Mouse (Mus musculus): Measurements from ENCODE around the gene Cnbp. TPM values are rescaled to one million over a fixed set of nuclear protein-coding genes. Genes with fewer than 3 reads are reported as not detected.

Cnbp gene
- polyA plus RNA-seq, 1 experiment from 2014 or later: 786 TPM

DNA sequence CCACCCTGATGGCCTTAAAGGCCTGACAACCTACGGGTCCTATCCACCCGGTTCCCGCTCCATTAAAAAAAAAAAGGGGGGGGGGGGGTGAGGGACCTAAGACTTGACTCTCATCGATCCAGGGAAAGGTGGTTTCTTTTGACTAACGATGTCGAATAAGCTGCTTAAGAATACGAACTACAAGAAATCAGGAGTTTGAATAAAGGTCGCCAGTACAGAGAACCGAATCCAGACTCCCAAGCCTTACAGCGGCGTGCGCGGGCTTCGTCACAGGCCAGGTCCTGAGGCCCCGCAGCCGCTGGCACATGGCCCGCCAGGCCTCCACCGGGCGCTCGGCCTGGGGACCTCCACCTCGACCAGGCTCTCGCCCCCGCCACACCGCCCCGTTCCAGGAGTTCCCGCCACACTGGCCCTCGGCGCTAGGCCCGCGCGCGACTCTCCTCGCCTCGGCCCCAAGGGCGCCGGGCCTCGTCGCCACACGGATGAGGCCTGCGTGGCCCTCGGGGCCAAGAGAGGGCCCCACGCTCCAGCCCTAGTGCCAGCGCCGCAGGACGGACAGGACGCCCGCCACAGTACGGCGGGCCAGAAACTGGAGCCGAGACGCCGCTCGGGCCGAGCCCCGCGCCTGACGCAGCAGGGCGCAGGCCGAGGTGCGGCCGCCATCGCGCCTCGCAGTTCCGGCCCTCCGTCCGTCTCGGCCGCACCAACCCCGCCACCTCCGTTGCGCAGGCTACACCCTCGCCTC, 579 bp downstream of the Cnbp start:
- Histone ChIP-seq H3K36me3 (peaks cover 35% of the 10 kb centered on the region), H3K4me2 (peak overlapping the region; percentile 92), H3K27me3 (no peaks in the 10 kb centered on the region), H3K9ac (peak overlapping the region; percentile 100), H3K4me3 (replicated peaks) (peak overlapping the region; percentile 98), H3K4me1 (replicated peaks) (peaks cover 60% of the 10 kb centered on the region), H3K27ac (peak overlapping the region; percentile 94), H3K9me3 (replicated peaks) (no peaks in the 10 kb centered on the region)
- under 1% methylated on average over 73 of the region's 73 CpGs for WGBS (ENCODE audit: insufficient replicate concordance)
- peak; percentile 45 for DNase-seq
- ATAC-seq (ENCODE audit: low read depth): peak; percentile 75

DNA sequence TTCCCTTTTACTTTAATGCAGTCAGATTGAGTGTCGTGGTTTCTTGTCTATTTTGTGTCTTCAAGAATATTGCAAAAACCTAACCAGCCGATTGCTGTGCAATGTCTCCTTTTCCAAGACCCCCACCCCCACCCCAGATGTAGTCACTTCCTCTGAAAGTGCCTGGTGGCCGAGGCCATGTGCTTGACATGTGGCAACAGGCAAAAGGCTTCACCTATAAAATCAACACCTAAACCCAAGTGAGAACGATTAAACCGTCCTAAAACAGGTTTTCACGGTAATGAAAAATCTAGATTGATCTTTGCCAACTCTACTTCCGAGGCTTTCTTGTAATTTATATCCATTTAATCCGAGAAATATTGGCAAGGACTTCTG, 1.1 kb downstream of the Cnbp start:
- Histone ChIP-seq H3K9ac (peak overlapping the region; percentile 100), H3K27ac (peak overlapping the region; percentile 94), H3K4me3 (replicated peaks) (peak overlapping the region; percentile 98), H3K27me3 (no peaks in the 10 kb centered on the region), H3K4me1 (replicated peaks) (peaks cover 60% of the 10 kb centered on the region), H3K4me2 (peak overlapping the region; percentile 92), H3K36me3 (peaks cover 41% of the 10 kb centered on the region), H3K9me3 (replicated peaks) (no peaks in the 10 kb centered on the region)
- ATAC-seq (ENCODE audit: low read depth) (no peak), DNase-seq (no peak)
- under 1% methylated on average over 8 of the region's 8 CpGs for WGBS (ENCODE audit: insufficient replicate concordance)

DNA sequence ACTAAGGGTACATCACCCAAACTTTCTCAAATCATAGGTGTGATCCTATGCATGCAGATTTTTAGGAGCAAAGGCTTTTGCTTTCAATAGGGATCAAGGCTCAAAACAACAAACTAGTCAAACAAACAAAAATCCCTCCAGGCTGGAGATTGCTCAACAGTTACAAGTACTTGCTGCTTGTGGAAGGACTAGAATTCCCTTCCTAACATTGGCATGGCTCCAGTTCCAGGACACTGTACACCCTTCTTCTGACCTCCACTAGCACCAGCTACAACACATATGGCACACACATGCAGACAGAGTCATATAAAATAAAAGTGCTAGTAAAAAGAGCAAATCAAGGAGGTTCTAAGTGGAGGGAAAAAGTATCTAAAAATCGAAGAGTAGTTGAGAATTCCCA, 4.1 kb downstream of the Cnbp start:
- no peaks in the 10 kb centered on the region for H3K27me3 ChIP-seq
- no peak overlapping the region for H3K27ac ChIP-seq
- ATAC-seq (ENCODE audit: low read depth) (no peak), DNase-seq (no peak)
- peak overlapping the region; percentile 98; the same call in 1 of the 2 replicates for H3K4me3 ChIP-seq (replicated peaks)
- H3K9ac ChIP-seq: peak overlapping the region; percentile 50
- peaks cover 42% of the 10 kb centered on the region for H3K4me1 ChIP-seq (replicated peaks)
- H3K9me3 ChIP-seq (replicated peaks): no peaks in the 10 kb centered on the region
- H3K36me3 ChIP-seq: peaks cover 69% of the 10 kb centered on the region
- H3K4me2 ChIP-seq: peak overlapping the region; percentile 74
- WGBS (ENCODE audit: insufficient replicate concordance): 61% methylated on average over 1 of the region's 1 CpGs

DNA sequence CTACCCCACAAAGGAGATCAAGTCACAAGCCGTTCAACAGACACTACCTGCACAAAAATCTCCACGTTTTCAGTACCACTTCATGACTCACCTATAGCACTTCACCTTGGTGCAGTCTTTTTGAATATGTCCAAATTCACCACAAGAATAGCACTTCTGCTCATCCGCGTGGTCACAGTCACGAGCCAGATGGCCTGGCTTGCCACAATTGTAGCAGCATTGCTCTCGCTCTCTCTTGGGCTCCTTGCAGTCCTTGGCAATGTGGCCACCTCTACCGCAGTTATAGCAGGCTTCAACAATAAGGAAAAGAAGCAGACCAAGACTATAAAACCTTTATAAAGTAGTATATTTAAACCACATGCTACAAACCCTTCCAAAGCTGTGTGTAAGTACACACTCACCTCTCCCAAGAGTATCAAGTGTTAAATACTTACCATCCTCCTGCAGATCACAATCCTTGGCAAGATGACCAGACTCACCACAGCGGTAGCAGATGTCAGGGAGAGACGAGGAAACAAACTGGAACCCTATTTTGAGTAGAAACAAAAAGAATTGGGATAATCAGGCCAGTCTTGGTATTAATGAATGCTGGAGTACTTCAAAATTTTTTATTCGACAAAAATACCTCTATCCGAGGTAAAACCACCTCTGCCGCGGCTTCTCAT, 5.7 kb downstream of the Cnbp start:
- DNase-seq (no peak), ATAC-seq (ENCODE audit: low read depth) (no peak)
- Histone ChIP-seq H3K27me3 (no peaks in the 10 kb centered on the region), H3K27ac (no peak overlapping the region; the same call in 1 of the 2 replicates), H3K36me3 (peaks cover 73% of the 10 kb centered on the region), H3K4me1 (replicated peaks) (peaks cover 45% of the 10 kb centered on the region), H3K9ac (no peak overlapping the region), H3K4me3 (replicated peaks) (no peak overlapping the region), H3K9me3 (replicated peaks) (no peaks in the 10 kb centered on the region), H3K4me2 (no peak overlapping the region)
- WGBS (ENCODE audit: insufficient replicate concordance): 87% methylated on average over 13 of the region's 13 CpGs

DNA sequence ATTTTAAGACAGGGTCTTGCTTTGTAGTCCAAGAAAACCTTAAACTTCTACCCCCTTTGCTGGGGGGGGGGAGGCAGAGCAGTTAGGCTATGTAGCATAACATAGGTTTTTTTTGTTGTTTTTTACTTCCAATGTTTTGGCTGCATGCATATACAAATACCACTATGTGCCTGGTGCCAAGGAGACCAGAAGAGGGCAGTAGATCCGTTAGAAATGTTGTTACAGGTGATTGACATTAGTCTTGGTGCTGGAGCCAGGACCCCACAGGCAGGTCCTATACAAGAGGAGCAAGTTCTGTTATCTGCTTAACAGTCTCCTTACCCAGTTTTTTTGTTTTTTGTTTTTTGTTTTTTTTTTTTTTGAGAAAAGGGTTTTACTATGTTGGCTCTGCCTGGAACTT, 8.7 kb downstream of the Cnbp start:
- Histone ChIP-seq H3K9ac (no peak overlapping the region), H3K27me3 (no peaks in the 10 kb centered on the region), H3K4me1 (replicated peaks) (peaks cover 50% of the 10 kb centered on the region), H3K4me2 (no peak overlapping the region), H3K9me3 (replicated peaks) (no peaks in the 10 kb centered on the region), H3K27ac (no peak overlapping the region), H3K4me3 (replicated peaks) (no peak overlapping the region), H3K36me3 (peaks cover 56% of the 10 kb centered on the region)
- DNase-seq (no peak), ATAC-seq (ENCODE audit: low read depth) (no peak)
- WGBS (ENCODE audit: insufficient replicate concordance): 16% methylated on average over 1 of the region's 1 CpGs

DNA sequence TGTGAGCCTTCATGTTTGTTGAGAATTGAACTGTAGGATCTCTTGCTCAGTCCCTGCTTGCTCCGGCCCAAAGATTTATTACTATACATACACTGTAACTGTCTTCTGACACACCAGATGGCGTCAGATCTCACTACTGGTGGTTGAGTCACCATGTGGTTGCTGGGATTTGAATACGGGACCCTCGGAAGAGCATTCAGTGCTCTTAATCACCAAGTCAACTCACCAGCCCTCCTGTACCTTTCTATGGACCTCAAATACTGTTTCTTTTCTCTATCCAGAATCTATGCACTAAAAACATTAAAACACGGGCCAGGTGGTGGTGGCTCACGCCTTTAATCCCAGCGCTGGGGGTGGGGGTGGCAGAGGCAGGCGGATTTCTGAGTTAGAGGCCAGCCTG, 9.3 kb downstream of the Cnbp start:
- H3K4me1 ChIP-seq (replicated peaks): peaks cover 50% of the 10 kb centered on the region
- H3K9me3 ChIP-seq (replicated peaks): no peaks in the 10 kb centered on the region
- no peaks in the 10 kb centered on the region for H3K27me3 ChIP-seq
- H3K27ac ChIP-seq: no peak overlapping the region; the same call in 1 of the 2 replicates
- H3K4me2 ChIP-seq: no peak overlapping the region
- H3K9ac ChIP-seq: no peak overlapping the region
- ATAC-seq (ENCODE audit: low read depth) (no peak), DNase-seq (no peak)
- H3K36me3 ChIP-seq: peaks cover 53% of the 10 kb centered on the region
- 69% methylated on average over 8 of the region's 8 CpGs for WGBS (ENCODE audit: insufficient replicate concordance)
- no peak overlapping the region for H3K4me3 ChIP-seq (replicated peaks)

DNA sequence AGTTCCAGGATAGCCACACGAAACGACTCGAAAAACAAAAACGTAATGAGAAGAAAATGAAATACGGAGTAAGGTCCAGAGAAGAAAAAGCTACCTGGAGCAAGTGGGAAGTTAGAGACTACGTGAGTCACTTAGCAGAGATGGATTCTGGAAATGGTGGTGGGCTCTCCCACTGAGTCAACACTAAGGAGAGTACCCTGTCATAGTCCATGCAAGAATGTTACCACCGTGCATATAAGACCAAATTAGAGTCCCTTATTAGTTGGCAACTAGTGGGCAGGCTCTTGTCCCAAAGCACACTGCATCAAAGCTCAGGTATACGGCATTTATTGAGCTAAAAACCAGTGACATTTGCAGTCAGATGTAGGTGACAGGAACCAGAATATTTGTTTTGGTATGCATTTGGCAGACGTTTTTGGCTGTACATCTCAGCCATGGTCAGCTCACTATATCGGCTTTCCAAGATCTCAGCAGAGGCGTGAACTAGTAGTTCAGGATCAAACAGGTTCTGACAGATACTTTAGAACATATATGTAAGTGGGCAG, 11.0 kb downstream of the Cnbp start:
- Histone ChIP-seq H3K9ac (peak overlapping the region; percentile 90), H3K4me1 (replicated peaks) (peaks cover 43% of the 10 kb centered on the region), H3K27ac (peak overlapping the region; percentile 99), H3K9me3 (replicated peaks) (no peaks in the 10 kb centered on the region), H3K27me3 (no peaks in the 10 kb centered on the region), H3K4me3 (replicated peaks) (peak overlapping the region; percentile 79), H3K4me2 (peak overlapping the region; percentile 79), H3K36me3 (peaks cover 49% of the 10 kb centered on the region)
- 45% methylated on average over 11 of the region's 11 CpGs for WGBS (ENCODE audit: insufficient replicate concordance)
- DNase-seq (no peak), ATAC-seq (ENCODE audit: low read depth) (no peak)

DNA sequence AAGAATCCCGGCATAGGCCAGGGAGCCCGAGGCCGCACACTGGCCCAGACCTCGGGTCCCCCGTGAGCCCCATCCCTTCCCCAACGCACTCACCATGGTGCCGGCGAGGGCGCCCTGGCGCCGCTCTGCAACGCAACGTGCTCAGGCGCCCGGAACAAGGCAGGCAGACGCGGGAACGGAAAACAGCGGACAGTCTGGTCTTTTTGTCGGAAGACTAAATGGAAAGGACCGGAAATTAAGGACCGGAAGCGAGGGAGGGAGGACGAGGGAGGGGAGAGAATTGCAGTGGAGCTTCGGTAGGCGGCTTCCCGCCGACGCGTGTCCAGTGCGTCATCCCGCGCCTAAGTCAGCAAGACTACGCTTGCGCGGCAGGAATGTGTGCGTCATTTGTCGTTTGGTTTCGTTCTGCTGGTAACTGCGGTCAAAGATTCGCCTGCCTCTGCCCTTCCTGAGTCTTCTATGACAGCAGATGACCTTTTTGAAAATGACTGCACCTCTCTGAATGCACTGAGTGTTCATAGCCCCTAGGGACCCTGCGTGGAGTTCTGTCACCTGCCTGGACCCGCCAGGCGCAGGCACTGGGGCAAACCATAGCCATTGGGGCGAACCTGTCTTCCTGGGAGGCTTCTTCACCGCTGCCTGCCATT, 12.2 kb downstream of the Cnbp start, which contains the start of gene Isy1:
Isy1 (minus strand) TSS at position 248 of the 647 bp plus-strand sequence.
- peak; percentile 93 for DNase-seq
- Histone ChIP-seq H3K27ac (peak within 1 kb of the TSS; percentile 99), H3K9me3 (replicated peaks) (no peaks in the 10 kb centered on the region), H3K4me2 (peak within 1 kb of the TSS; percentile 79), H3K4me1 (replicated peaks) (peaks cover 43% of the 10 kb centered on the region), H3K36me3 (peaks cover 47% of the 10 kb centered on the region), H3K9ac (peak within 1 kb of the TSS; percentile 90), H3K27me3 (no peaks in the 10 kb centered on the region), H3K4me3 (replicated peaks) (peak within 1 kb of the TSS; percentile 79)
- WGBS (ENCODE audit: insufficient replicate concordance): under 1% methylated on average over 46 of the region's 46 CpGs
- ATAC-seq (ENCODE audit: low read depth): peak; percentile 95

DNA sequence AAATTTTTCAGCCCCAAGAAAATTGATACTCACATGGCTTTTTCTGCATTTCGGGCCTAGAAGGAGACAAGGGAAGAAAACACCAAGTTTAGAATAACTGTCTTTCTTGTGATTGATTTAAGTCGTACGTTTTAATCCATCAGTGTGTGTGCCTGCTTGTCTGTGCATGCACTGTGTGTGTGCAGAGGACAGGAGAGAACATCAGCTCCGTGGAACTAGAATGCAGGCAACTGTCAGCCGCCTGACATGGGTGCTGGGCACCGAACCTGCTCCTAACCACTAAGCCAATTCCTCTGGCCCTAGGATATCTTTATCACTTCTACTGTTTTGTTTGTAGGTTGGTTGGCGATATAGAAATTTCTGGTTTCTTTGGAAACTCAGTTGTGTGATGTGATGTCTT, 15.2 kb downstream of the Cnbp start, which contains the start of gene Gm45140:
Gm45140 (minus strand) TSS at position 101 of the 400 bp plus-strand sequence.
- Histone ChIP-seq H3K4me3 (replicated peaks) (no peak within 1 kb of the TSS), H3K4me2 (no peak within 1 kb of the TSS), H3K4me1 (replicated peaks) (peaks cover 35% of the 10 kb centered on the region), H3K27ac (peak within 1 kb of the TSS; percentile 54; the same call in 1 of the 2 replicates), H3K9me3 (replicated peaks) (no peaks in the 10 kb centered on the region), H3K36me3 (peaks cover 48% of the 10 kb centered on the region), H3K9ac (no peak within 1 kb of the TSS), H3K27me3 (no peaks in the 10 kb centered on the region)
- ATAC-seq (ENCODE audit: low read depth) (no peak), DNase-seq (no peak)
- 88% methylated on average over 7 of the region's 7 CpGs for WGBS (ENCODE audit: insufficient replicate concordance)

DNA sequence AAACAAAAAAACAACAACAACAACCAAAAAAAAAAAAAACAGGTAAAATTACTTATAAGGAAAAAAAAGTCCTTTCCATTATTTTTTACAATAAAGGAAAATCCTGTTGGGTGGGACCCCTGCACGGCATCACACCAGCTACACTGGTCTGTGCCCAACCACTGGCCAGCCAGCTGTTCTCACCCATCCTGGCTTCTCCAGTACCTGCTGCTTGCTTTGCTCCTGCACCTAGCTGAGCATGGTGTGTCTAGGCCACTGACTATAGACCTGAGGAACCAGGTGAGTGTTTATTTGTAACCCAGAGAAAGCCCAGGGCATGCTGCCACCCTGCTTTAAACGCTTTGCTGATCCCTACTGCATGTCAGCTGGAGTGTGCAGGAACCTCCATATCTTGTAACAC, 30.5 kb downstream of the Cnbp start:
- no peaks in the 10 kb centered on the region for H3K9me3 ChIP-seq (replicated peaks)
- H3K27me3 ChIP-seq: no peaks in the 10 kb centered on the region
- WGBS (ENCODE audit: insufficient replicate concordance): 87% methylated on average over 2 of the region's 2 CpGs
- no peak overlapping the region for H3K4me3 ChIP-seq (replicated peaks)
- H3K36me3 ChIP-seq: peaks cover 98% of the 10 kb centered on the region
- peaks cover 8% of the 10 kb centered on the region for H3K4me1 ChIP-seq (replicated peaks)
- ATAC-seq (ENCODE audit: low read depth) (no peak), DNase-seq (no peak)
- H3K4me2 ChIP-seq: no peak overlapping the region
- no peak overlapping the region for H3K9ac ChIP-seq
- no peak overlapping the region for H3K27ac ChIP-seq

DNA sequence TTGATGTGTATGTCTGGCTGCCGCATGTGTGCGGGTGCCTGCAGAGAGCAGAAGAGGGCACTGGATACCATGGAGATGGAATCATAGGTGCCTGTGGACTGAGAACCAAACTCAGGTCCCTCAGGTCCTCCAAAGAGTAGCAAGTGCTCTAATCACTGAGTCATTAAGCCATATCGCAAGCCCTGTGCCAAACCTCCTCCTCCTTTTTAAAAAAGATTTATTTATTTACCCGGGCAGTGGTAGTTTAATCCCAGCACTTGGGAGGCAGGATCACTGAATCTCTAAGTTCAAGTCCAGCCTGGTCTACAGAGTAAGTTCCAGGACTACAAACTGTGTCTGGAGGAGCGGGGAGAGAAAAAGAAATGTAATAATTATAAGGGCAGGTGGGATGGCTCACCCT, 36.4 kb downstream of the Cnbp start:
- WGBS (ENCODE audit: insufficient replicate concordance): 85% methylated on average over 5 of the region's 5 CpGs
- DNase-seq (no peak), ATAC-seq (ENCODE audit: low read depth) (no peak)
- no peaks in the 10 kb centered on the region for H3K27me3 ChIP-seq
- no peak overlapping the region for H3K4me2 ChIP-seq
- no peak overlapping the region for H3K4me3 ChIP-seq (replicated peaks)
- H3K4me1 ChIP-seq (replicated peaks): peaks cover 38% of the 10 kb centered on the region
- H3K9me3 ChIP-seq (replicated peaks): no peaks in the 10 kb centered on the region
- no peak overlapping the region for H3K9ac ChIP-seq
- H3K27ac ChIP-seq: no peak overlapping the region
- H3K36me3 ChIP-seq: peaks cover 56% of the 10 kb centered on the region

All from liver, embryonic 13.5 days (tissue).